Mouse (Mus musculus) thymus, postnatal 36 days (tissue): ENCODE results near the gene Trpc4ap.
A peak's percentile ranks its signal among the peaks of the same experiment; 100 is the strongest.
"Not testable (repeated sequence)": the region's sequence is repeated elsewhere in the genome, so short reads cannot be mapped to it uniquely, and the experiment has no call there.

Source experiments
- DNase-seq, 2 experiments: peaks; one replicate each; pipeline ENCODE4 v3.0.0; 2022; ENCODE audit warnings: mixed read lengths in 2 of 2

Trpc4ap gene

GRCm38 (mm10) chr2:155691723-155692493, at the start of gene Trpc4ap:
Gene Trpc4ap, minus strand, starts transcription at chr2:155692384.
- peak; percentile 96 to 98 for DNase-seq

- DNase-seq: no peak
Observed at GRCm38 (mm10) chr2:155737803-155738202, 45.6 kb upstream of the Trpc4ap start.

DNA sequence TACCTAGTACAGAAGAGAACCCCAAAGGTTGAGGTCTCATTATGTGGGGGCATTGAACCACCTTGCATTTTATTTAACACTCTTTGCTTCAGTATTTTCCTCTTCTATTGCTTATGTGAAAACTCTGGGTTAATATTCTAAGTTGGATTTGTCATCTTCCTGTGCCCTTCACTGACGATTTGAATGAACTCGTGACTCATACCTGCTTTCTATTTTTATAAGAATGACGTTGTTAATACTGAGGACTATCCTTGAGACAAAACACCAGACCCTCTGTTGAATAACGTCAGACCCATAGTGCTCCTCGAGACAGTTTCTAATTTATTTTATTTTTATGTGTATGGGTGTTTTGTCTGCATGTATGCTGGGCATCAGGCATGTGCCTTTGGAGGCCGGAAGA, 44.8 kb upstream of the Trpc4ap start:
- DNase-seq: no peak

DNA sequence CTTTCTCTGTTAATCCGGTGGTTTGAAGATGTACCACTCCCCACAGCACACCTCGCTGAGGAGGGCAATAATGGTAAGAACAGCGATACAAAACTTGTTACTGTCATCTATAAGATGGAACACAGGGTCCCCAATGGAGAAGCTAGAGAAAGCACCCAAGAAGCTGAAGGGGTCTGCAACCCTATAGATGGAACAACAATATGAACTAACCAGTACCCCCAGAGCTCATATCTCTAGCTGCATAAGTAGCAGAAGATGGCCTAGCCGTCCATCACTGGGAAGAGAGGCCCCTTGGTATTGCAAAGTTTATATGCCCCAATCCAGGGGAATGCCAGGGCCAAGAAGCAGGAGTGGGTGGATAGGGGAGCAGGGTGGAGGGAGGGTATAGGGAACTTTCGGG, 43.6 kb upstream of the Trpc4ap start, which contains the start of gene Gm17581:
Gm17581 (minus strand) TSS at position 101 of the 400 bp plus-strand sequence.
- DNase-seq: not testable (repeated sequence)

DNA sequence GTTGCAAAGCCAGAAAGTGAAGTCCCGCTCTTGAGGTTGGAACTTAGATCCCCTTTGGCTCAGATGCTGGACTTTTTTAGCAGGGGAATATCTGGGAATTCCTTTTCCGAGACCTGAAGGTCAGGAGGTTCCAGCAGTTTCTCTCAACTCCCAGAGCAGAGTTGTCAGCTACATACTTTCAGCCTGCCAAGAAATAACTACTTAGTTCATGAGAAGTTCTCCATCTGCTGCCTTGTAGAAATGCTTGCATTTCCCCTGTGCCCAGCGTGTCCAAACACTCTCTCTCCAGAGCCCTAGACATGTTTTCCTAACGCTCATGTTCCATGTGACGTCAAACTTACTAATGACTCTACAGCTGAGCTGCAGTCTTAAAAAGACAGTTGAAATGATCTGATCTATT, 42.9 kb upstream of the Trpc4ap start:
- no peak for DNase-seq

DNA sequence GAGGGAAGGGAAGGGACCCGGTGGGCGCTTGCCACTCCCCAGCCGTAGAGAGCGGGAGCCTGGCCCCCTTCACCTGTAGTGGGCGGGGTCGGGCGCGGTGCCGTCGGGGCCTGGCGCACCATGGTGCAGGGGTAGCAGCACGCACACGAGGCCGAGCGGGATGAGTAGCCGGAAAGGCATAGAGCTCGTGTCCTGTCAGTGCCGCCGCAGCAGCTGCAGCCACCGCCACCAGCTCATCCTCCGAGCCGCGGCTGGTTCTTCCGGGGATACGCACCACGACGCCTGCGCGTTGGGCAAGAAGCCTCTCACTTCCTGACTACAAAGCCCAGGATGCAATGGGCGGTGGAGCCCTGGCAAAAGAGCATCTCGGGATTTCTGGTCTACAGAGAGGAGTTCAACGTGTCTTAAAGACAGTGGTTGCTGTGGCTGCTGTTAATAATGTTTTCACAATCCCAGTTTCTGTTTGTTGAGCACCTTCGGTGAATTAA, 37.0 kb upstream of the Trpc4ap start, which contains the start of gene Edem2:
Edem2 (minus strand) TSS at position 318 of the 488 bp plus-strand sequence.
- DNase-seq: peak; percentile 91 to 94

GRCm38 (mm10) chr2:155728742-155729141, 36.6 kb upstream of the Trpc4ap start:
- DNase-seq: no peak

DNA sequence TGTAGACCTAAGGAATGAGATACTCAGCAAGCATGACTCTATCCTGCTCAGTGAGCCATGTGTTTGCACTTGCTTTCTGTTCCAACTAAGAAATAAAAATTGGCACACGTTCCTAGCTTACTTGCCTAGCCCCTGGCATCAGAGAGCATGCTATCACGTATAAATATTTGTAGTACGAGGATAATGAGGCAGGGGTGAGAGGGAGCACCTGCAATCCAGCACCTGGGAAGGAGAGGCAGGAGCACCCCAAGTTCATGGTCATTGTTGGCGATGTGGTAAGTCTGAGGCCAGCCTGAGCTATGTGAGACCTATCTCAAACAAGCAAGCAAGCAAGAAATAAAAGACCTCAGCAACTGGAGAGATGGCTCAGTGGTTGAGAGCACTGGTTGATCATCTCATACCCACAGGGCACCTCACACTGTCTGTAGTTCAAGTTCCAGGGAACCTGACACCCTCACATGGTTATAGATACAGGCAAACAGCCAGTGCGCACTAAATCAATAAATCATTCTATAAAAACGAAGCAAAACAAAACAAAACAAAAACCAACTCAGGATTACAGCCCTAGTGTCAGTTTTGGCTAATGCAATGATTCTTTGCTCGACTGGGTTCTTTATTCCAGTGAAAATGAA, 35.7 kb upstream of the Trpc4ap start:
- DNase-seq: no peak

DNA sequence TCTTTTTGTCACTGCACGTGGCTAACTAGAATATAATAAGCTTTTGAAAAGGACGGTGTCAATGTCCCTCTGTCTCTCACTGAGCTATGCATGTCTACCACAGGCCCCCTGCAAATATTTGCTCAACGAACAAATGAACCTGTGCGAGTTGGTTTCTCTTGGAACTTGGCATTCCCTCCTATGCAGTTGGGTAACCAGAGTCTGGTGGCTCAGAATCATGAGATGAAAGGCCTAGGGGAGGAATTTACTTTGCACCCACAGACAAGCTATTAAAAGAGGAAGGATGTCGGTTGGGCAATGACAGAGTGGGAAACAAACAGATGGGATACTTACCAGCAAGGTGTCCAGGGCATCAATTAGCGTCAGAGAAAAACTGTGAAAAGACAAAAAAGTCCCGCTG, 34.1 kb upstream of the Trpc4ap start:
- no peak for DNase-seq

DNA sequence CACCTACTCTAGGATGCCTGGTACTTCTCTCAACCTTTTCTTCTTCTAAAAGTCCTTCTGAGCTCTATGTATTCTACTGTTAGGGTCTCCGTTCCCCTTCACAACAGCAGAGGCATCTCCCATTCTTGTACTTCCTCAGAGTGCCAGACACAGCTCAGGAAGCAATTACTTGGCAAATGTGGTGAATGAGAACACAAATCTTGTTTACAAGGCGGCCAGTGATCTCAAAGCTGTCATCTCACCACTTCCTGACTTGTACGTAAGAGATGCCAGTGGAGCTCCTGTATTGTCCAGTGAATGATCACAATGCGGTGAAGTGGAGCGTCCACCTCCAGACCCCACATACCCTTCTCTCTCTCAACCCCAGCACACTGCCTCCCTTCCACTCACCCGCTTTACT, 32.3 kb upstream of the Trpc4ap start:
- DNase-seq: no peak

DNA sequence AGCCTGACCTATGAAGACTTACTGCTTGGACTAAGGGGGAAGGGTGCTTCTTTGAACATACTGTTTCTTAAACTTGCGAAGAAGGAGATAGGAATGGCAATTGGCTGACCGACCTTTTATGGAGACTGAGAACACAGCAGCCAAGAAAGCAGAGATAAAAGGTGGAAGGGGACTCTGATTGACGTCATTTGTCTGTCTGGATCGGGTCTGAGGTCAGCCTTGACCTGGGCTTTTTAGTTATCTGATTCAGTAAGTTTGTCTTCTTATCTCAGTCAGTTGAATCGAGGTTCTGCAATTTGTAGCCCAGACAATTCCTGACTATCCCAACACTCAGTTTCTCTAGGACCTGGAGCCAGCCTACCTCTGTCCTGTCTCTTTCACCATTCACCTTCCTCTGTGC, 31.9 kb upstream of the Trpc4ap start:
- no peak for DNase-seq

- DNase-seq: no peak
Observed at GRCm38 (mm10) chr2:155720585-155720984, 28.4 kb upstream of the Trpc4ap start.

DNA sequence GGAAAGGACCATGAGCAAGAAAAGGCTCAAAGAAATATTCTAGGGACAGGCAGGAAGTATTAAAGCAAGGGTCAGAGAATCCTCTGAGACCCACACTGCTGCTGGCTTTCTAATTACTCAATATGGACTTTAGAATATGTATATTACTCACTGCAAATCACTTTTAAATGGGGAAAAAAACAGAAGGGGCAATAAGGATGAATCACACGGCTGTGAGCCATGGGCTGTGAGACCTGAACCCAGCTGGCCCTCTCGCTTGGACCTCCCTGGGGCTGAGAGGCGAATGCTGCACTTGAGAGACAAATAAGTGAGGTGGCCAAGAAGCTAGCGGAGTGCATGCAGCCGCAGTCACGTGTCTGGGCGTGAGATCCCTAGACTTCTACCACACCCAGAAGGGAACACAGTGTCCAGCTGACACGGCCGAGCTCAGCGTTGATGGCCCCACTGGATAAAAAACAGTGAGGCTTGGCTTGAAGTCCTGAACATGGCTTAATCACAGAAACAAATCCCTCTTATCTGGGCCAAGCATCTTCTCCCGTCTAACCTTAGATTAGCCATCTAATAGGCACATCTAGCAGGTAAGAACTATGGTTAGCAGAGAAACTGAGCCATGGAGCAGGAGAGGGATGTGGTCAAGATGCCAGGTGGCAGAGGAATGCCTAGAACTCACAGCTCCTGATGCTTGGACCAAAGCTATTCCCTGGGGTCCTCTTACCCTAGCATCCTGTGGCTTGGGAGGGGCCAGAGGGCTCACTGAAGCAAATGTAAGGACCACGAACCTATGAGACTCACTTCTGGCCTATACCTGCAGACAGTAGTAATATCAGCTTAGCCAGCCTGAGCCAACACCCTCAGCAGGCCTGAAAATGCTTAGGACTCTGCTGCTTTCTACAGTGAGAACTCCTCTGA, 25.2 kb upstream of the Trpc4ap start:
- DNase-seq: no peak

GRCm38 (mm10) chr2:155710557-155710956, 18.4 kb upstream of the Trpc4ap start:
- no peak for DNase-seq

DNA sequence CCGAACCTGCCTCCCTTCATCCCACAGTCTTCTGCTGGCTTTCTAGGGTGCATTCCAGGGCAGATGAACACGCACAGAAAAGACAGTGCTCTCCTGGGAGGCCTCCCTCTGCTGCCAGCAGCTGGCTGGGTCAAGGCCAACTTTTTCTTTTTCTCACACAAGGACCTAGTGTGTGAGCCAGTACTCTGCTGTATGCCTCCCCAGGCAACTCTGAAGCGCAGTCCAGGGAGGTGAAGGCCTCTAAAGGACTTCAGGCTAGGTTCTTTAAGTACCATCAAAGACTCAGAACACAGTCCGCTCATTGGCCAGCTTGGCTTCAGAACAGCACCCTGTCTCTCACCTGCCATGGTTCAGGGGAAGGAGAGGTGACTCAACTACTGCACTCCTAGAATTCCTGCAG, 15.1 kb upstream of the Trpc4ap start:
- no peak for DNase-seq

DNA sequence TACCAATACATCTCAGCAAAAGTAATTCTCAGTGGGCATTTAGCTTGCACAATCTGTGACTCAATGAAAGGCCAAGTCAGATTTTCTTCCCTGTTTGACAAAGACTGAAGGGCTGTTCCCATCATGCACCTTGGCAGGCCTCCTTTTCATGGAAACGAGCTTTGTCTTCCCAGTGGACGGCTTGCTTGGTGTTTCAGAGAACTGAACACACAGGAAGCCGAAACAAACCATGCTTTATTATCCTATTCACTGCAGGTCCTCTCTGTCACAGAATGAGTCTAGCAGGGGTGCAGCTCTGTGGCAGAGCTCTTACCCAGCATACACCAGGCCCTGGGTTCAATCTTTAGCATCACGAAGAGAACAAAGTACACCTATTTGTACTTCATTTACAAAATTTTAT, 11.4 kb upstream of the Trpc4ap start:
- no peak for DNase-seq

DNA sequence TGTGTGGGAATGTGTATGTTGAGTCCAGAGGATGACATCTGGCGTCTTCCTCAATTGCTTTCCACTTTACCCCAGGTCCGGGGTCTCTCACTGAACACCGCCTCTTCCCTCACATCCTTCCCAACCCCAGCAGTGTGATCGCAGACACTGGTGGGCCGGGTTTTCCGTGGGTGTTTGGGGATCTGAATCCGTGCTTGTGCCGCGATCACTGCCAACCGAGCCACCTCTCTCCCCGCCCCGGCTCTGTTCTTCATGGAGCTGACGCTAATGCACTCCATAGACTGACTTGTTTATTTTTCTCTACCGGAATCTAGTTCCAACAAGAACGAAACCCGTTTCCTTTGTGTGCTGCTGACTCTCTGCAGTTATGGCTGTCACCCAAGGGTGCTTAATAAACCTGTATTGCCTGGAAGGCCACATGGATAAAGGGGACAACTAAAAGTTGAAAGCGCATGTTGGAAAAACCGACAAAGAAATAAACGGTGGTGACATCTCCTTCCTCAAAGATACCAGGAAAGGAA, 9.3 kb upstream of the Trpc4ap start:
- no peak for DNase-seq

DNA sequence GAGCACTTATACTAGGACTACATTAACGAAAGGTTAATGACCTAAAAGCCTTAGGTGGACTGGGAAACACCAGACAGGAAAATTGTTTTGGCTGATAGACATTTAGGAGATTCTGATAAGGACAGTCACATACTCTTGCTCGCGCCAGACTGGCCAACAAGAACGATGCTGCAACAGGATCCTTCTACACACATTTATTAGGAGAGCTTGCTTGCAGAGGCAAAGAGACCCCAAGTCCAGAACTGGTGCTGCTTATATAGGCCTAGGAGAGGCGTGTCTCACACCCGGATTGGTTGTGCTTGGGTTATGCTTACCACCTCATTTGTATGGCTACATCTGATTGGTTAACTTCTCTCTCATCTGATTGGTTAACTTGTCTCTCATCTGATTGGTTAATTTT, 6.3 kb upstream of the Trpc4ap start:
- DNase-seq: not testable (repeated sequence)

DNA sequence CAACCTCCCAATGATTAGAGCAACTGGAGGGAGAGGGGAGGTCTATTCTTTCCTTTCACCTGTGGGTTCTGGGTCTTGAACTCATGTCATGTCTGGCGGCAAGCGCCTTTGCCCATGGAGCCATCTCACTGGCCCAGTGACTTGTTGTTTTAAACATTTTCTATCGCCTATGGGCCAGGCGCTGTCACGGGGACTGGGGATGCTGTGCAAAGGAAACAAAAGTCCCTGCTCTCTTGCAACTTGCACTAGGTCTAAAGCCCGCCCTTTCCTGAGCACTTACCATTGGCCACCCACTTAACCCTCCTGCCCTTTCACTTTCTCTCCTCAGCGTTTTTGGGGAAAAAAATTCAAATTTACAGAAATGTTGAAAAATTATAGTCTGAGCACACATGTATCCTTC, 4.7 kb upstream of the Trpc4ap start:
- DNase-seq: no peak

DNA sequence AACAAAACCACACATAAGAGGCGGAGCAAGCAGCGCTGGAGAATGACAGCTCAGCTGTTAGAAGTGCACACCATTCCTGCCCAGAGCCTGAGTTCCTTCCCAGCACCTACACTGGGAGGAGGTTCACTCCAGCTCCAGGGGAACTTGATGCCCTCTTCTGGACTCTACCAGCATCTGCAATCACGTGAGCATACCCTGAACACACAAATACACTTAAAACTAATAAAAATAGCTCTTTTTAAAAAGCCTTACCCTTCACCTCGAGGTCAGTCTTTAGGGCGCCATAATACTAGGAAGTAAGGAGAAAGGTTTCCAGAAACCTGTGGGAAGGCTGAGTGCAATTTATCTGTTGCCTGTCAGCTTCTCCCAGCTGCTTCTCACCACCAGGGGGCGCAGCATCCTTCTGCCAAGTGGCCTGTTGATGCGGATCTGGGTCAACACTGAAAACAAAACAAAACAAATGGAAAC, 3.9 kb upstream of the Trpc4ap start:
- DNase-seq: peak; percentile 82 to 84

GRCm38 (mm10) chr2:155695316-155695715, 3.1 kb upstream of the Trpc4ap start:
- DNase-seq: no peak

DNA sequence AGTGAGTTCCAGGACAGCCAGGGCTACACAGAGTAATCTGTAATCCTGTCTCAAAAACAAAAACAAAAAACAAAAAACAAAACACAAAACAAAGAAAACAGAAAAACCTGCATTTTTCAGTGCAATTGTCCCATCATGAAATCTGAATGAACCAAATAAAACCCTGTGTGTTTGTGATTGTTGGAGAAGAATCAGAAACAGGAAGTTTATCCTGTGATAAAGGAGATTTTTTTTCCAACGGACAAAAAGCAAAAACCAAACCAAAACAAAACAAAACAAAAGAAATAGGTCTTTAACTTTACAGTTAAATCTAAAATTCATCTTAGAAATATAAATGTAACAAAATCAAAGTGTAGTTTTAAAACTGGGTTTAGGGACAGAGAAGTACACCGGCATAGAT, 2.4 kb upstream of the Trpc4ap start:
- no peak for DNase-seq

- DNase-seq: no peak
Observed at GRCm38 (mm10) chr2:155693136-155693535, 952 bp upstream of the Trpc4ap start.
